Mouse (Mus musculus): ENCODE results near the gene Fam184a. TPM values are rescaled to one million over a fixed set of nuclear protein-coding genes. Genes with fewer than 3 reads are reported as not detected.

Fam184a gene
- 2.0 and 2.4 TPM in 2 replicates for polyA plus RNA-seq (2015; fragmentation: Nextera tagmentation; extraction: Ambion mirVana)

- H3K27me3 ChIP-seq (replicated peaks; ENCODE audit: control insufficient read depth, insufficient read depth, low read length): peaks cover 9% of the 10 kb centered on the region; the same call in 1 of the 2 replicates
- no peaks in the 10 kb centered on the region for H3K9me3 ChIP-seq (ENCODE audit: control insufficient read depth, low read length)
- H3K4me2 ChIP-seq (ENCODE audit: low read depth, low read length): peak within 1 kb of the TSS; percentile 99
- H3K9ac ChIP-seq (ENCODE audit: low read depth, low read length): peak within 1 kb of the TSS; percentile 70
- peak; percentile 91 for ATAC-seq
- no peaks in the 10 kb centered on the region for H3K36me3 ChIP-seq (ENCODE audit: control insufficient read depth, insufficient read depth, low read length)
- H3K4me3 ChIP-seq (ENCODE audit: low read length): peak within 1 kb of the TSS; percentile 73
- 5% methylated on average over 49 of the region's 71 CpGs for WGBS
- H3K4me1 ChIP-seq (ENCODE audit: control insufficient read depth, insufficient read depth, low read length): no peaks in the 10 kb centered on the region
- no peak within 1 kb of the TSS for H3K27ac ChIP-seq (ENCODE audit: low read length)
Observed at GRCm38 (mm10) chr10:53750955-53751652, at the start of gene Fam184a. Gene Fam184a, minus strand, starts transcription at chr10:53751123.

- 96% methylated on average over 1 of the region's 1 CpGs for WGBS
- Histone ChIP-seq H3K4me1 (ENCODE audit: control insufficient read depth, insufficient read depth, low read length) (no peaks in the 10 kb centered on the region), H3K36me3 (ENCODE audit: control insufficient read depth, insufficient read depth, low read length) (no peaks in the 10 kb centered on the region), H3K9me3 (ENCODE audit: control insufficient read depth, low read length) (no peaks in the 10 kb centered on the region), H3K27ac (ENCODE audit: low read length) (no peak overlapping the region), H3K9ac (ENCODE audit: low read depth, low read length) (no peak overlapping the region), H3K27me3 (replicated peaks; ENCODE audit: control insufficient read depth, insufficient read depth, low read length) (no peaks in the 10 kb centered on the region), H3K4me2 (ENCODE audit: low read depth, low read length) (no peak overlapping the region), H3K4me3 (ENCODE audit: low read length) (no peak overlapping the region)
- ATAC-seq: no peak
Observed at GRCm38 (mm10) chr10:53796258-53796581, 45.3 kb upstream of the Fam184a start.

DNA sequence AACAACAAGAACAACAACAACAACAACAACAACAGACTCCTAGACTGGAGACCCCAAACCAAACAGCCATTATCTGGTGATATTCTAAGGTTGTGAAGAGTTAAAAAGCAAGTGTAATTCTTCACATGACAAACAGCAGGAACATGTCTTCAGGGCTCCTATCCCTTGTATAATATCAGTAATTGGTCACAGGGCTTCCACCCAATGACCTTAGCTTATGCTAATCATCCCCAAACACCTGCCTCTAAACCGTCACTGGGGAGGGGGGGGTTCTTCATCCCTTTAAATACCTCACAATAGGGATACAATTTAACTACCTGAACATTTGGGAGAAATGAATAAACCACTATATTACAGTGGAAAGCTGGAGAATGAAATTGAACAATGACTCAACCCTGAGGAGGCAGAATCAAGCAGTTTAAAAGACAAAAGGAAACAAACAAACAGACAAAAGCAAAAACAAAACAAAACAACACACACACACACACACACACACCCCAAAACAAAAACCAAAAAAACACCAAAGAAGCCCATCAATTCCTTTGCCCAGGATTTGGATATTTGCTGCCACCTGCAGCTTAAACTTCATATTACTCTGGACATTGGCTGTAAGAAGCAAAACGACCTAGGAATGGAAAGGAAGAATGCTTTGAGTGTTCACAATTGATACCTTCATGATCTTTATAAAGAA lies 44.8 kb upstream of the Fam184a start:
- Histone ChIP-seq H3K27ac (ENCODE audit: low read length) (no peak overlapping the region), H3K9ac (ENCODE audit: low read depth, low read length) (no peak overlapping the region), H3K4me3 (ENCODE audit: low read length) (no peak overlapping the region), H3K36me3 (ENCODE audit: control insufficient read depth, insufficient read depth, low read length) (no peaks in the 10 kb centered on the region), H3K4me2 (ENCODE audit: low read depth, low read length) (no peak overlapping the region), H3K4me1 (ENCODE audit: control insufficient read depth, insufficient read depth, low read length) (no peaks in the 10 kb centered on the region), H3K9me3 (ENCODE audit: control insufficient read depth, low read length) (no peaks in the 10 kb centered on the region), H3K27me3 (replicated peaks; ENCODE audit: control insufficient read depth, insufficient read depth, low read length) (no peaks in the 10 kb centered on the region)
- WGBS: 12% methylated on average over 2 of the region's 2 CpGs
- ATAC-seq: no peak

- no peak for ATAC-seq
- Histone ChIP-seq H3K4me2 (ENCODE audit: low read depth, low read length) (no peak overlapping the region), H3K9me3 (ENCODE audit: control insufficient read depth, low read length) (no peaks in the 10 kb centered on the region), H3K27ac (ENCODE audit: low read length) (no peak overlapping the region), H3K36me3 (ENCODE audit: control insufficient read depth, insufficient read depth, low read length) (no peaks in the 10 kb centered on the region), H3K4me3 (ENCODE audit: low read length) (no peak overlapping the region), H3K4me1 (ENCODE audit: control insufficient read depth, insufficient read depth, low read length) (no peaks in the 10 kb centered on the region), H3K27me3 (replicated peaks; ENCODE audit: control insufficient read depth, insufficient read depth, low read length) (no peaks in the 10 kb centered on the region), H3K9ac (ENCODE audit: low read depth, low read length) (no peak overlapping the region)
- 79% methylated on average over 2 of the region's 2 CpGs for WGBS
Observed at GRCm38 (mm10) chr10:53791281-53791680, 40.4 kb upstream of the Fam184a start.

GRCm38 (mm10) chr10:53776591-53776990 lies 25.7 kb upstream of the Fam184a start:
- H3K9me3 ChIP-seq (ENCODE audit: control insufficient read depth, low read length): no peaks in the 10 kb centered on the region
- no peaks in the 10 kb centered on the region for H3K27me3 ChIP-seq (replicated peaks; ENCODE audit: control insufficient read depth, insufficient read depth, low read length)
- no peaks in the 10 kb centered on the region for H3K36me3 ChIP-seq (ENCODE audit: control insufficient read depth, insufficient read depth, low read length)
- WGBS: 92% methylated on average over 2 of the region's 2 CpGs
- ATAC-seq: no peak
- H3K9ac ChIP-seq (ENCODE audit: low read depth, low read length): no peak overlapping the region
- H3K4me3 ChIP-seq (ENCODE audit: low read length): no peak overlapping the region
- H3K4me1 ChIP-seq (ENCODE audit: control insufficient read depth, insufficient read depth, low read length): no peaks in the 10 kb centered on the region
- no peak overlapping the region for H3K4me2 ChIP-seq (ENCODE audit: low read depth, low read length)
- H3K27ac ChIP-seq (ENCODE audit: low read length): no peak overlapping the region

DNA sequence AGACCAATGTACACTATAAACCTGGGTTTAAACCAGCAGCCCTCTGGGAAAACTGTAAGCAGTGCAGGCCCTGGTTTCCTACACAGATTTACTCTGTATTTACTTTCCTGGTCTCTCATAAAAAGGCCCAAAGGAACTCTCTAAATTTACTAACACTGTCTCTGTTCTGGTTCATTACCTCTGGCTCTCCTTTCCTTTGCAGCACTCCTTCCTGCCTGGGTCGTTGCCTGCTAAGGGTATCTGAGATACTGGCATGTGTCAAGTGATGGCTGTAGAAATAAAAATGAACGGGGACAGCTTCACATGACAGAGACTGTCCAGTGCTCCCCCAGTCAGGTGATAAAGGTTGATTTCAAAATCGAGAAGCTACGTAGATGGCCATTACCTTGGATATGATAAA lies 21.8 kb upstream of the Fam184a start:
- no peak overlapping the region for H3K9ac ChIP-seq (ENCODE audit: low read depth, low read length)
- H3K27me3 ChIP-seq (replicated peaks; ENCODE audit: control insufficient read depth, insufficient read depth, low read length): no peaks in the 10 kb centered on the region
- no peaks in the 10 kb centered on the region for H3K36me3 ChIP-seq (ENCODE audit: control insufficient read depth, insufficient read depth, low read length)
- H3K9me3 ChIP-seq (ENCODE audit: control insufficient read depth, low read length): no peaks in the 10 kb centered on the region
- WGBS: 71% methylated on average over 4 of the region's 4 CpGs
- H3K4me3 ChIP-seq (ENCODE audit: low read length): no peak overlapping the region
- no peak overlapping the region for H3K4me2 ChIP-seq (ENCODE audit: low read depth, low read length)
- H3K27ac ChIP-seq (ENCODE audit: low read length): no peak overlapping the region
- no peaks in the 10 kb centered on the region for H3K4me1 ChIP-seq (ENCODE audit: control insufficient read depth, insufficient read depth, low read length)
- ATAC-seq: no peak

DNA sequence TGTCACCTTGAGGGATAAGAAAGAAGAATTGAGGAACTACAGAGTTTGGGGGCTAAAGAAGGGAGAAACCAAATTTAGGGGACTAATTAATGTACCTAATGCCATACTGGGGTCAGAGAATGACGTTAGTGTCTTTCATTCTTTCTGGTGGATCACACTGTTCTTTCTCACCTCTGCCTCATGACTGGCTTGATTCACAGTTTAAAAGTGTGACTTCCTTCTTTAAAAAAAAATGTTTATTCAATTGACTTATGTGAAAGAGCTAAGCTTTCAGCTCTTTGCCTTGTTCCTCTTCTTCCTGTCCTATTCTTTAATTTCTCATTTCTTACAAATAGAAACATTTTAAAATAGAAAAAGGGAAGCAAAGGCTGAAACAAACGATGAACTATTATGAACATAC lies 20.6 kb upstream of the Fam184a start:
- H3K9ac ChIP-seq (ENCODE audit: low read depth, low read length): no peak overlapping the region
- H3K4me1 ChIP-seq (ENCODE audit: control insufficient read depth, insufficient read depth, low read length): no peaks in the 10 kb centered on the region
- ATAC-seq: no peak
- H3K9me3 ChIP-seq (ENCODE audit: control insufficient read depth, low read length): no peaks in the 10 kb centered on the region
- H3K4me3 ChIP-seq (ENCODE audit: low read length): no peak overlapping the region
- H3K4me2 ChIP-seq (ENCODE audit: low read depth, low read length): no peak overlapping the region
- H3K27me3 ChIP-seq (replicated peaks; ENCODE audit: control insufficient read depth, insufficient read depth, low read length): no peaks in the 10 kb centered on the region
- no peaks in the 10 kb centered on the region for H3K36me3 ChIP-seq (ENCODE audit: control insufficient read depth, insufficient read depth, low read length)
- no peak overlapping the region for H3K27ac ChIP-seq (ENCODE audit: low read length)
- WGBS: 59% methylated on average over 2 of the region's 2 CpGs

- Histone ChIP-seq H3K4me2 (ENCODE audit: low read depth, low read length) (no peak overlapping the region), H3K4me3 (ENCODE audit: low read length) (no peak overlapping the region)
- no peak for ATAC-seq
Observed at GRCm38 (mm10) chr10:53768745-53769144, 17.8 kb upstream of the Fam184a start.

GRCm38 (mm10) chr10:53765471-53765870 lies 14.5 kb upstream of the Fam184a start:
- H3K36me3 ChIP-seq (ENCODE audit: control insufficient read depth, insufficient read depth, low read length): no peaks in the 10 kb centered on the region
- H3K27ac ChIP-seq (ENCODE audit: low read length): no peak overlapping the region
- no peaks in the 10 kb centered on the region for H3K9me3 ChIP-seq (ENCODE audit: control insufficient read depth, low read length)
- H3K4me1 ChIP-seq (ENCODE audit: control insufficient read depth, insufficient read depth, low read length): no peaks in the 10 kb centered on the region
- no peak overlapping the region for H3K9ac ChIP-seq (ENCODE audit: low read depth, low read length)
- H3K4me3 ChIP-seq (ENCODE audit: low read length): no peak overlapping the region
- no peak overlapping the region for H3K4me2 ChIP-seq (ENCODE audit: low read depth, low read length)
- ATAC-seq: no peak
- H3K27me3 ChIP-seq (replicated peaks; ENCODE audit: control insufficient read depth, insufficient read depth, low read length): no peaks in the 10 kb centered on the region
- 81% methylated on average over 4 of the region's 4 CpGs for WGBS

More at GRCm38 (mm10) chr10:53768745-53769144, 17.8 kb upstream of the Fam184a start:
- H3K9ac ChIP-seq (ENCODE audit: low read depth, low read length): no peak overlapping the region
- no peak overlapping the region for H3K27ac ChIP-seq (ENCODE audit: low read length)
- H3K27me3 ChIP-seq (replicated peaks; ENCODE audit: control insufficient read depth, insufficient read depth, low read length): no peaks in the 10 kb centered on the region
- WGBS: 69% methylated on average over 3 of the region's 3 CpGs
- H3K9me3 ChIP-seq (ENCODE audit: control insufficient read depth, low read length): no peaks in the 10 kb centered on the region
- no peaks in the 10 kb centered on the region for H3K36me3 ChIP-seq (ENCODE audit: control insufficient read depth, insufficient read depth, low read length)
- no peaks in the 10 kb centered on the region for H3K4me1 ChIP-seq (ENCODE audit: control insufficient read depth, insufficient read depth, low read length)

Measured in intestine, embryonic 16.5 days (tissue).